Mouse (Mus musculus): ENCODE data around the gene Hils1. TPM values are rescaled to one million over a fixed set of nuclear protein-coding genes. Genes with fewer than 3 reads are reported as not detected.

Hils1 gene
- polyA plus RNA-seq, 1 experiment from 2014 or later, result not detected

- Histone ChIP-seq H3K9me3 (replicated peaks; ENCODE audit: control insufficient read depth, low read length) (no peaks in the 10 kb centered on the region), H3K4me1 (ENCODE audit: control insufficient read depth, low read depth, low read length) (peaks cover 88% of the 10 kb centered on the region), H3K36me3 (ENCODE audit: control insufficient read depth, insufficient read depth) (peaks cover 1% of the 10 kb centered on the region), H3K27ac (ENCODE audit: low read length) (peak overlapping the region; percentile 58), H3K27me3 (ENCODE audit: control insufficient read depth, insufficient read depth, low read depth, low read length) (no peaks in the 10 kb centered on the region), H3K9ac (ENCODE audit: low read depth, low read length) (peak overlapping the region; percentile 87), H3K4me3 (ENCODE audit: low read depth, low read length) (peak overlapping the region; percentile 84), H3K4me2 (ENCODE audit: low read depth, low read length) (peak overlapping the region; percentile 97)
- ATAC-seq (ENCODE audit: low read depth), result no peak
- WGBS (ENCODE audit: insufficient replicate concordance), result 26% methylated on average over 10 of the region's 10 CpGs
These were observed 26.9 kb downstream of the Hils1 start for GRCm38 (mm10) chr11:94994208-94994814.

DNA sequence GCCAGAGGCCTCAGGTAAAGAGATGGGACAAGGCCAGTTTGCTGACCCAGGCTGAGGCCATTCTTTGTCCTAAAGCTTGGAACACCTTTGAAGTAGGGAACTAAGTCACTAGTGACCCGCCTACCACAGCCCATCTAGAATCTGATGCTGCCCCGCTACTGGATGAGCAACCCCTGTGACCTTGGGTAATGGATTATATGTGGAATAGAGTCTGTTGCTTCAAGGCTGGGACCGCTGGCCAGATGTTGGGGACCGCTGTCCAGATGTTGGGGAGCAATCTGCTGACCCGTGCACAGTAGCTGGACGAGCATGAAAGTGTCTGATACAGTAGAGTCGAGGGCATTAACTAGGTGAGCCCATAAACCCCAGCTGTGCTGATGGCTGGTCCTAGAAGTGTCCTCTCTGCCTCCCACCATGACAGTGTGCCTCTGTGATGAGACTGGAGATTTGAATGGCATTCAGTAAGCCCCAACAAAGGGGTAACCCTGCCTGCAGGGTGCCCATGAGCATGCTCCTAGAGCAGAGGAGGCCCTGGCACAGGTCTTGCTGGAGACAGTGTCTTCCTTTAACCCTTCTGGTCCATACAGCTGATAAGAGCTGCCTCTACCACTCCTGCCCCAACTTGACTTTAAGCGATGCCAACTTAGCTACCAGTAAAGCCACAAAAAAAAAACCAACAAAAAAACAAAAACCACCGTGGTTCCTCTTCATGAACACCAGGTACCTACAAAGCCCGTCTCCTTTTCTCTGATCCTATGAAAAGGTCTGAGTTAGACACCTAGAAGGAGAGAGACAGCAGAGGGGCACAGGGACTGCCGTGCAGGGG is 27.8 kb downstream of the Hils1 start:
- no peak for ATAC-seq (ENCODE audit: low read depth)

GRCm38 (mm10) chr11:94996101-94996500 is 28.7 kb downstream of the Hils1 start:
- Histone ChIP-seq H3K4me2 (ENCODE audit: low read depth, low read length) (peak overlapping the region; percentile 97), H3K4me3 (ENCODE audit: low read depth, low read length) (peak overlapping the region; percentile 84), H3K9me3 (replicated peaks; ENCODE audit: control insufficient read depth, low read length) (no peaks in the 10 kb centered on the region), H3K4me1 (ENCODE audit: control insufficient read depth, low read depth, low read length) (peaks cover 92% of the 10 kb centered on the region), H3K27me3 (ENCODE audit: control insufficient read depth, insufficient read depth, low read depth, low read length) (no peaks in the 10 kb centered on the region), H3K27ac (ENCODE audit: low read length) (peak overlapping the region; percentile 58), H3K36me3 (ENCODE audit: control insufficient read depth, insufficient read depth) (peaks cover 9% of the 10 kb centered on the region), H3K9ac (ENCODE audit: low read depth, low read length) (peak overlapping the region; percentile 87)
- WGBS (ENCODE audit: insufficient replicate concordance), result 70% methylated on average over 8 of the region's 8 CpGs
- ATAC-seq (ENCODE audit: low read depth), result no peak

More for the DNA sequence above, 27.8 kb downstream of the Hils1 start:
- Histone ChIP-seq H3K27me3 (ENCODE audit: control insufficient read depth, insufficient read depth, low read depth, low read length) (no peaks in the 10 kb centered on the region), H3K4me2 (ENCODE audit: low read depth, low read length) (peak overlapping the region; percentile 97), H3K27ac (ENCODE audit: low read length) (peak overlapping the region; percentile 58), H3K4me3 (ENCODE audit: low read depth, low read length) (peak overlapping the region; percentile 84), H3K9me3 (replicated peaks; ENCODE audit: control insufficient read depth, low read length) (no peaks in the 10 kb centered on the region), H3K36me3 (ENCODE audit: control insufficient read depth, insufficient read depth) (peaks cover 9% of the 10 kb centered on the region), H3K9ac (ENCODE audit: low read depth, low read length) (peak overlapping the region; percentile 87), H3K4me1 (ENCODE audit: control insufficient read depth, low read depth, low read length) (peaks cover 88% of the 10 kb centered on the region)
- WGBS (ENCODE audit: insufficient replicate concordance), result 42% methylated on average over 11 of the region's 11 CpGs

DNA sequence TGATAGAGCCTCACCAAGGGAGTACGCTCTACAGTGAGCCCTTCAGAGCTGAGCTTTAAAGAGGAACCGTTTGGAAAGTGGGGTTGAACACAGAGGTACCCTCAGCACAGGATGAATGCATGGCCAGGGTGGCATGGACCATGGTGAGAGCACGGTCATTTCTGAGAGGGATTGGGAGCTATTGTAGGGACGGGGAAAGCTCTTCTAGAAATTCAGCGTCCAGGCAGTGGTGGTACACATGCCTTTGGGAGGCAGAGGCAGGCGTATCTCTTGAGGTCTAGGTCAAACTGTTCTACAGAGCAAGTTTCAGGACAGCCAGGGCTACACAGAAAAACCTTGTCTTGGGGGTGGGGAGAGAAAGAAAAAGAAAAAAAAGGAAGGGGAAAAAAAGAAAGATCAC is 29.6 kb downstream of the Hils1 start:
- peak overlapping the region; percentile 89 for H3K27ac ChIP-seq (ENCODE audit: low read length)
- H3K4me1 ChIP-seq (ENCODE audit: control insufficient read depth, low read depth, low read length), result peaks cover 98% of the 10 kb centered on the region
- ATAC-seq (ENCODE audit: low read depth), result no peak
- no peaks in the 10 kb centered on the region for H3K9me3 ChIP-seq (replicated peaks; ENCODE audit: control insufficient read depth, low read length)
- H3K4me3 ChIP-seq (ENCODE audit: low read depth, low read length), result peak overlapping the region; percentile 56
- peak overlapping the region; percentile 65 for H3K9ac ChIP-seq (ENCODE audit: low read depth, low read length)
- H3K27me3 ChIP-seq (ENCODE audit: control insufficient read depth, insufficient read depth, low read depth, low read length), result no peaks in the 10 kb centered on the region
- 54% methylated on average over 6 of the region's 6 CpGs for WGBS (ENCODE audit: insufficient replicate concordance)
- H3K4me2 ChIP-seq (ENCODE audit: low read depth, low read length), result peak overlapping the region; percentile 66
- peaks cover 16% of the 10 kb centered on the region for H3K36me3 ChIP-seq (ENCODE audit: control insufficient read depth, insufficient read depth)

GRCm38 (mm10) chr11:94997596-94997995 is 30.2 kb downstream of the Hils1 start:
- H3K9ac ChIP-seq (ENCODE audit: low read depth, low read length), result peak overlapping the region; percentile 65
- no peaks in the 10 kb centered on the region for H3K9me3 ChIP-seq (replicated peaks; ENCODE audit: control insufficient read depth, low read length)
- peak; percentile 93 for ATAC-seq (ENCODE audit: low read depth)
- H3K36me3 ChIP-seq (ENCODE audit: control insufficient read depth, insufficient read depth), result peaks cover 23% of the 10 kb centered on the region
- H3K4me2 ChIP-seq (ENCODE audit: low read depth, low read length), result peak overlapping the region; percentile 66
- H3K4me1 ChIP-seq (ENCODE audit: control insufficient read depth, low read depth, low read length), result peaks cover 97% of the 10 kb centered on the region
- peak overlapping the region; percentile 89 for H3K27ac ChIP-seq (ENCODE audit: low read length)
- peak overlapping the region; percentile 56 for H3K4me3 ChIP-seq (ENCODE audit: low read depth, low read length)
- H3K27me3 ChIP-seq (ENCODE audit: control insufficient read depth, insufficient read depth, low read depth, low read length), result no peaks in the 10 kb centered on the region
- WGBS (ENCODE audit: insufficient replicate concordance), result 17% methylated on average over 5 of the region's 5 CpGs

DNA sequence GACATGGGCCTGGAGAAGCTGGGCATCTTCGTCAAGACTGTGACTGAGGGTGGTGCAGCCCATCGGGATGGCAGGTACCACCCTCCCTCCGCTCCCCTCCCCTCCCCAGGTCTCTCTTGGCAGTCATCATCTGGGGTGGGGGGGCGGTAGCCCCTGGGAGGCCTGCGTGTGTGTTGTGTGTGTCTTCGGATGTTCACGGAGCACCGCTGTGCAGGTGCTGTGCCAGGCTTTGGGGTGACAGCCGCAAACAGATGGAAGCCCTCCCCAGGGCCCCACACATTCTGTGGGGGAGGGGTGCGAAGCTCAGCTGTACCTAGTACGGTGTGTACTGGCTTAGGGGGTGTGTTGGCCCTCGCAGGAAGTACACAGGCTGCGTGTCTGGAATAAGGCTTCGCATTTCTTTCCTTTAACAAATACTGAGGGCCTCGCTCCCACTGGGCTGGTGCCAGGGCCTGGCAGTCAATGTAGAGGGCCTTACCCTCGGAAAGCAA is 30.7 kb downstream of the Hils1 start:
- Histone ChIP-seq H3K9ac (ENCODE audit: low read depth, low read length) (peak overlapping the region; percentile 65), H3K4me2 (ENCODE audit: low read depth, low read length) (peak overlapping the region; percentile 66), H3K27ac (ENCODE audit: low read length) (peak overlapping the region; percentile 89), H3K27me3 (ENCODE audit: control insufficient read depth, insufficient read depth, low read depth, low read length) (no peaks in the 10 kb centered on the region), H3K4me1 (ENCODE audit: control insufficient read depth, low read depth, low read length) (peaks cover 92% of the 10 kb centered on the region), H3K4me3 (ENCODE audit: low read depth, low read length) (peak overlapping the region; percentile 56), H3K36me3 (ENCODE audit: control insufficient read depth, insufficient read depth) (peaks cover 27% of the 10 kb centered on the region), H3K9me3 (replicated peaks; ENCODE audit: control insufficient read depth, low read length) (no peaks in the 10 kb centered on the region)
- peak; percentile 45 for ATAC-seq (ENCODE audit: low read depth)
- 27% methylated on average over 16 of the region's 16 CpGs for WGBS (ENCODE audit: insufficient replicate concordance)

GRCm38 (mm10) chr11:95000128-95000527 is 32.7 kb downstream of the Hils1 start:
- Histone ChIP-seq H3K4me1 (ENCODE audit: control insufficient read depth, low read depth, low read length) (peaks cover 75% of the 10 kb centered on the region), H3K27me3 (ENCODE audit: control insufficient read depth, insufficient read depth, low read depth, low read length) (no peaks in the 10 kb centered on the region), H3K9me3 (replicated peaks; ENCODE audit: control insufficient read depth, low read length) (no peaks in the 10 kb centered on the region), H3K36me3 (ENCODE audit: control insufficient read depth, insufficient read depth) (peaks cover 34% of the 10 kb centered on the region), H3K4me2 (ENCODE audit: low read depth, low read length) (no peak overlapping the region), H3K4me3 (ENCODE audit: low read depth, low read length) (no peak overlapping the region), H3K9ac (ENCODE audit: low read depth, low read length) (no peak overlapping the region), H3K27ac (ENCODE audit: low read length) (peak overlapping the region; percentile 32)
- no peak for ATAC-seq (ENCODE audit: low read depth)
- WGBS (ENCODE audit: insufficient replicate concordance), result 51% methylated on average over 8 of the region's 8 CpGs

DNA sequence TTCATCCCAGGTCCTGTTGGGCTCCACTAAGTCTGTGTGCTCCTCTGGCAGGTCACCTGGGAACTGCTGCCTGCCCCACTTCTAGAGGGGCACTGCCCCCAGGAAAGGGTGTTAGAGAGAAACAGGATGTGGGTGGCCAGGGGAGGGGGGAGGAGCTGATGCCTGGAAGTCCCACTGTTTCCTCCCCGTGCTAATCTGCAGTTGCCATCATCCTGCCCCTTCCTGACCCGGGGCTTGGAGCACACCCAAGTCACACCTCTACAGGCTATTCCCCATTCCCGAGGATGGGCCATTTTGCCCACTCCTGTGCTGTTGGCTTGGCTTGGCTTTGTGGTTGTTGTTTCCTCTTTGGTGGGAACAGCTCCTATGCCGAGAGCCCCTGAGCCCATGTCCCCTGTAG is 33.2 kb downstream of the Hils1 start:
- no peaks in the 10 kb centered on the region for H3K9me3 ChIP-seq (replicated peaks; ENCODE audit: control insufficient read depth, low read length)
- ATAC-seq (ENCODE audit: low read depth), result no peak
- H3K4me1 ChIP-seq (ENCODE audit: control insufficient read depth, low read depth, low read length), result peaks cover 71% of the 10 kb centered on the region
- no peaks in the 10 kb centered on the region for H3K27me3 ChIP-seq (ENCODE audit: control insufficient read depth, insufficient read depth, low read depth, low read length)
- peaks cover 38% of the 10 kb centered on the region for H3K36me3 ChIP-seq (ENCODE audit: control insufficient read depth, insufficient read depth)
- H3K9ac ChIP-seq (ENCODE audit: low read depth, low read length), result peak overlapping the region; percentile 15; the same call in 1 of the 2 replicates
- no peak overlapping the region for H3K4me3 ChIP-seq (ENCODE audit: low read depth, low read length)
- peak overlapping the region; percentile 32 for H3K27ac ChIP-seq (ENCODE audit: low read length)
- WGBS (ENCODE audit: insufficient replicate concordance), result 10% methylated on average over 4 of the region's 4 CpGs
- peak overlapping the region; percentile 28; the same call in 1 of the 2 replicates for H3K4me2 ChIP-seq (ENCODE audit: low read depth, low read length)
